Mouse (Mus musculus) spleen, adult 2 months (tissue): ENCODE measurements around the gene Pbx1. TPM values are rescaled to one million over a fixed set of nuclear protein-coding genes. Genes with fewer than 3 reads are reported as not detected.

Experiments used
- DNase-seq, 2 experiments: peaks; one replicate each; pipeline versions ENCODE4 v3.0.0 to v3.0.0-alpha.2; 2012 to 2021; ENCODE audit warnings: low spot score in 2 of 2, low read depth in 1 of 2
- H3K27ac ChIP-seq: fragments of 200-500 bp; 2 replicates; pipeline ENCODE4 v1.5.1; 2012; ENCODE audit warnings: low read length, inconsistent platforms; ENCODE audit not compliant: insufficient read depth
- H3K27me3 ChIP-seq: fragments of 200-500 bp; 2 replicates; pipeline ENCODE4 v1.6.1; 2012; ENCODE audit warnings: mild to moderate bottlenecking, moderate library complexity, low read length, inconsistent platforms; ENCODE audit not compliant: control insufficient read depth, insufficient read depth
- H3K36me3 ChIP-seq: fragments of 200-500 bp; 2 replicates; pipeline ENCODE4 v1.6.1; 2012; ENCODE audit warnings: mild to moderate bottlenecking, low read length, inconsistent platforms; ENCODE audit not compliant: control insufficient read depth, insufficient read depth
- H3K4me1 ChIP-seq: fragments of 200-500 bp; 2 replicates; pipeline ENCODE4 v1.6.1; 2011; ENCODE audit warnings: inconsistent platforms; ENCODE audit not compliant: control insufficient read depth, insufficient read depth, insufficient read length
- H3K4me3 ChIP-seq: fragments of 200-500 bp; 2 replicates; pipeline ENCODE4 v1.5.1; 2011; ENCODE audit warnings: mild to moderate bottlenecking, inconsistent platforms; ENCODE audit not compliant: insufficient read depth, insufficient read length; ENCODE audit errors: extremely low read depth
- CTCF ChIP-seq: fragments of 200-500 bp; IDR thresholded peaks from 2 replicates; pipeline ENCODE4 v1.5.1; 2011; ENCODE audit warnings: mild to moderate bottlenecking, inconsistent platforms; ENCODE audit not compliant: insufficient read depth, insufficient read length, insufficient replicate concordance; ENCODE audit errors: extremely low read depth
- POLR2A ChIP-seq: fragments of 200-500 bp; IDR thresholded peaks from 2 replicates; pipeline ENCODE4 v1.6.1; 2011; ENCODE audit warnings: low read depth, low read length, inconsistent platforms
- WGBS: fragments of 180-500 bp; shearing (Covaris S2); methylation state at CpG from one replicate; pipeline ENCODE4 v1.1.7; 2018; 5-methylcytosine and 5-hydroxymethylcytosine counted together
- polyA plus RNA-seq: library from polyadenylated mRNA; depleted of rRNA; stranded (reverse); fragments of >200 nt; gene quantifications from 2 replicates; pipeline ENCODE4 v1.2.3, GENCODE M21; 2012

Gene Pbx1
- polyA plus RNA-seq, 1 experiment, result 9.2 TPM

DNA sequence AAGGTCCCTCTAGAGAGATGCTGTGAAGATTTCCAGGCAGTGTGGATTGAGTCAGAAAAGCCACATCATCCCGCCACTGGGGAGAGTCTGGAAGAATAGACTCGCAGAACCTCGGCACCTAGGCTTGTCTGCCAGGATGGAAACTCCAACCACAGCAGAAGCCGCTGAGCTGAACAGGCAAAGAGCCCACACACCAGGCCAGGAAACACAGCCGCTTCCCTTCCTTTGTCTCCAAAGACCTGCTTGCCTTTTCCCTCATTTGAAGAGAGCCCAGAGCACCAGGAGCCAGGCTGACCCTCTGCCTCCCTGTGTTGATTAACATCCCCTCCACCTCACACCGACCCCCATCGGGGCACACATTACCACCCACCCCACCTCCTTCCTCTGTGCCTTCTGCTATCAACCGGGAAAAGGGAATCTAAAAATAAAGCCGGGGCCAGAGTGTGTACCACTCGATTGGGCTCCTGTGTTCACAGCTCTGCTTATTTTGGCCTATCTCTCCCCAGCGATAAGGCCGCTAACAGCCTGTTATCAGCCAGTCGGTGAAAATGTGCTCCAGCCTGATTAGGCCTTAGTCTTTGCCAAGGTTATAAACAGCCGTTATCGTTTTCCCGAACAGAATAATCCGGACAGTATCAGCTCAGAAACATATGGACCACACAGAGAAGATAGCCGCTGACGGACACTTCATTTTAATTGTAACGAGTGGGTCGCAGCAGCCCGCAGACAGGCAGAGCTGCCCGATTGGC, 144.1 kb downstream of the Pbx1 start:
- TF ChIP-seq POLR2A, result no peak
- TF ChIP-seq CTCF, result no peak
- no peak overlapping the region for H3K27ac ChIP-seq
- peaks cover 3% of the 10 kb centered on the region for H3K4me1 ChIP-seq
- no peak overlapping the region for H3K4me3 ChIP-seq
- WGBS, result 51% methylated on average over 23 of the region's 23 CpGs
- H3K27me3 ChIP-seq, result no peaks in the 10 kb centered on the region
- no peaks in the 10 kb centered on the region for H3K36me3 ChIP-seq
- no peak for DNase-seq

DNA sequence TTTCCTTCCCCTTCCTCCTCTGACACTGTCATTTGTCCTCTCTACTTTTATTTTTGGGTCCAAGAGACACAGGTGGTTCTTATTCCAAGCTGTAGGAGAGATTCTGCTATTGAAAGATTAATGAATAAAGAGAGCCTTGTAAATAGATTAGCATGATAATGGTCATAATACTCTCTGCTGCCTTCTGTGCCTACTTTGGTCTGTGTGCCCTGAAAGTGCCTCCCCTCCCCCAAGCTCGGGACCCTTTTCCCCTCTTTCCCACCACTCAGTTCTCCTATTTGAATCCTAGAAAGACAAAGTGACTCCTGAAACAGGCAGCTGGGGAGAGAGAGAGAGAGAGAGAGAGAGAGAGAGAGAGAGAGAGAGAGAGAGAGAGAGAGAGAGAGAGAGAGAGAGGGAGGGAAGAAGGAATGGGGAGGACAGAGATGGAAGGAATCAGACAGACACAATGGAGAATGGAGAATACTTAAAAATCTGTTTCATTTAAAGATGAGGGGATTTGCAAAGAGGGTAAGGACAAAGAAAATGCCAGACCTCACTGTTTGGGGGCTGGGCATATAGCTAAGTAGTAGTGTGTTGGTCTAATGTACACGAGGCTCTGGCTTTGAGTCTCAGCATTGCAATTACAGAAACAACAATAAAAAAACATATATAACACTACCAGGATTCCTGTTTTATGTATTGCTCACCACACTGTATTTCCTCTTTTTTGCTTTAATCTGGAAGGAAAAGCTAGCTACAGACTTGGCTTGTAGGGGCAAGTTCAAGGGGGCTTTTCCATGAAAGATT, 145.0 kb downstream of the Pbx1 start:
- H3K4me1 ChIP-seq, result peaks cover 3% of the 10 kb centered on the region
- H3K36me3 ChIP-seq, result no peaks in the 10 kb centered on the region
- TF ChIP-seq POLR2A, result no peak
- WGBS, result 70% methylated on average over 2 of the region's 2 CpGs
- H3K27ac ChIP-seq, result no peak overlapping the region
- DNase-seq, result no peak
- no peak overlapping the region for H3K4me3 ChIP-seq
- H3K27me3 ChIP-seq, result no peaks in the 10 kb centered on the region

DNA sequence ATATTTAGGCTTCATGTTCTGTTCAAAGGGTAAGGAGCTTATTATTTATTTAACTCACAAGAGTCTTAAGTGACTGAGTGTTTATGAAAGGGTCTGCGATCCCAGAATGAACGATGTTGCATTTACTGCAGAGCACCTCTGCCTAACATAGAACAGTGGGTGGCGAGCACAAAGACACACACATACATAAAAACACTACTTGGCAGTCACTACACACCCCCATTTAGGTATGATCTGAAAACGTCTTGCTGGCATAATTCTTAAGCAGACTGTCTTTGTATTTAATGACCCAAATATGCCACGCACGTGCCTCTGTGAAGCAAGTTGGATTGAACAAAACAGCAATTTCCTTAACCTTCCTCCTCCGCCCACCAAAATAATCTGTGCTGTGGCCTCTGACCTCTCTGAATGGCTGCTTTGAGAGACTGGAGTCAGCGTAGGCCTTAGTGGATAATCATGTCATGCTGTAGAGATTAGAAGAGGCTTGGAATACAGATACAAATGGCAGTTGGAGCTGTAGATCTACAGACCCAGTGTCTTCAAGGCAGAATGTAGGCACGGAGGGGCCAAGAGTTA, 147.4 kb downstream of the Pbx1 start:
- DNase-seq, result no peak
- Histone ChIP-seq H3K4me3 (no peak overlapping the region), H3K27me3 (no peaks in the 10 kb centered on the region), H3K27ac (no peak overlapping the region), H3K4me1 (peaks cover 3% of the 10 kb centered on the region), H3K36me3 (no peaks in the 10 kb centered on the region)
- WGBS, result 87% methylated on average over 9 of the region's 9 CpGs
- TF ChIP-seq CTCF (no peak), POLR2A (no peak)

- no peaks in the 10 kb centered on the region for H3K4me1 ChIP-seq
- no peaks in the 10 kb centered on the region for H3K27me3 ChIP-seq
- no peak overlapping the region for H3K27ac ChIP-seq
- no peak overlapping the region for H3K4me3 ChIP-seq
- no peak for DNase-seq
- WGBS, result 56% methylated on average over 15 of the region's 15 CpGs
- no peaks in the 10 kb centered on the region for H3K36me3 ChIP-seq
- TF ChIP-seq POLR2A, result no peak
- TF ChIP-seq CTCF, result no peak
These were observed 148.1 kb downstream of the Pbx1 start for GRCm38 (mm10) chr1:168283841-168284565.

GRCm38 (mm10) chr1:168283421-168283820, 148.6 kb downstream of the Pbx1 start:
- 78% methylated on average over 2 of the region's 2 CpGs for WGBS
- no peak overlapping the region for H3K4me3 ChIP-seq
- H3K36me3 ChIP-seq, result no peaks in the 10 kb centered on the region
- H3K27ac ChIP-seq, result no peak overlapping the region
- H3K27me3 ChIP-seq, result no peaks in the 10 kb centered on the region
- TF ChIP-seq POLR2A, result no peak
- no peak for TF ChIP-seq CTCF
- DNase-seq, result no peak
- no peaks in the 10 kb centered on the region for H3K4me1 ChIP-seq

DNA sequence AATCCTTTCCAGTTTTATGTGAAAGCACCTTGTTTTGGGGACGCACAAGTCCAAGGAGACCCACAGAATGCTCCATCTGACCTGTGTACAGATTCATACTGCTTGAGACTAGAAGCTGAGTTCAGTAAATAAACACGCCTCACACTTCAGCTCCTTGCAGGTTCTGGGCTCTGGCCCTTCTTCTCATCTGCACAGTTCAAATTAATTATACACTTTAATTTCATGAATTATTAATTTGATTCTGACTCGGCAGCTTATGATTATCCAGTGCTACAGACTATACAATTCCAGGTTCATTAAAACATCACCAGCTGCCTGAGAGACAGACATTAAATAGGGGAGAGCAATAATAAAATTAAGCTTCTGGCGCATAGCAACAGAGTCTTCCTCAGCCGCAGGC, 156.4 kb downstream of the Pbx1 start:
- no peaks in the 10 kb centered on the region for H3K36me3 ChIP-seq
- DNase-seq, result no peak
- H3K4me3 ChIP-seq, result no peak overlapping the region
- H3K4me1 ChIP-seq, result no peaks in the 10 kb centered on the region
- no peak for TF ChIP-seq CTCF
- H3K27ac ChIP-seq, result no peak overlapping the region
- no peaks in the 10 kb centered on the region for H3K27me3 ChIP-seq
- WGBS, result 95% methylated on average over 5 of the region's 5 CpGs
